Mouse (Mus musculus) olfactory bulb, adult 2 months (tissue): ENCODE data around the gene A730061H03Rik. TPM values are rescaled to one million over a fixed set of nuclear protein-coding genes. Genes with fewer than 3 reads are reported as not detected.

Experiments used
- H3K27ac ChIP-seq: fragments of 200-500 bp; 2 replicates; pipeline ENCODE4 v1.5.1; 2012; ENCODE audit warnings: low read depth, low read length; ENCODE audit not compliant: insufficient read depth
- H3K4me1 ChIP-seq: fragments of 200-500 bp; 2 replicates; pipeline ENCODE4 v1.6.1; 2012; ENCODE audit warnings: low read length; ENCODE audit not compliant: control insufficient read depth, insufficient read depth
- H3K4me3 ChIP-seq: fragments of 200-500 bp; 2 replicates; pipeline ENCODE4 v1.5.1; 2012; ENCODE audit warnings: mild to moderate bottlenecking, low read depth, low read length, moderate library complexity; ENCODE audit not compliant: insufficient read depth
- CTCF ChIP-seq: fragments of 200-500 bp; IDR thresholded peaks from 2 replicates; pipeline ENCODE4 v1.5.1; 2012; ENCODE audit warnings: low read depth, mild to moderate bottlenecking, low read length, moderate library complexity; ENCODE audit not compliant: insufficient read depth
- POLR2A ChIP-seq: fragments of 200-500 bp; IDR thresholded peaks from 2 replicates; pipeline ENCODE4 v1.6.1; 2012; ENCODE audit warnings: mild to moderate bottlenecking, low read depth, low read length, moderate library complexity; ENCODE audit not compliant: insufficient read depth
- WGBS: fragments of 180-500 bp; shearing (Covaris S2); methylation state at CpG from one replicate; pipeline ENCODE4 v1.1.7; 2018; 5-methylcytosine and 5-hydroxymethylcytosine counted together
- polyA plus RNA-seq: library from polyadenylated mRNA; stranded (reverse); fragments of >200 nt; gene quantifications from 2 replicates; pipeline ENCODE4 v1.2.4, GENCODE M21; 2012; ENCODE audit warnings: low replicate concordance; ENCODE audit not compliant: missing spikeins, insufficient read depth, insufficient read length

A730061H03Rik gene
- polyA plus RNA-seq, 1 experiment, result not detected

- Histone ChIP-seq H3K4me1 (peaks cover 7% of the 10 kb centered on the region), H3K27ac (no peak overlapping the region), H3K4me3 (no peak overlapping the region)
- WGBS, result 26% methylated on average over 5 of the region's 5 CpGs
- TF ChIP-seq POLR2A (no peak), CTCF (peak; percentile 45; the same call in 1 of the 2 replicates)
These were observed 3.2 kb downstream of the A730061H03Rik start for GRCm38 (mm10) chr14:55557003-55557402.

GRCm38 (mm10) chr14:55555788-55556187 lies 4.4 kb downstream of the A730061H03Rik start:
- H3K4me3 ChIP-seq, result no peak overlapping the region
- TF ChIP-seq POLR2A (no peak), CTCF (no peak)
- no peak overlapping the region for H3K27ac ChIP-seq
- no peaks in the 10 kb centered on the region for H3K4me1 ChIP-seq
- WGBS, result 76% methylated on average over 3 of the region's 3 CpGs

DNA sequence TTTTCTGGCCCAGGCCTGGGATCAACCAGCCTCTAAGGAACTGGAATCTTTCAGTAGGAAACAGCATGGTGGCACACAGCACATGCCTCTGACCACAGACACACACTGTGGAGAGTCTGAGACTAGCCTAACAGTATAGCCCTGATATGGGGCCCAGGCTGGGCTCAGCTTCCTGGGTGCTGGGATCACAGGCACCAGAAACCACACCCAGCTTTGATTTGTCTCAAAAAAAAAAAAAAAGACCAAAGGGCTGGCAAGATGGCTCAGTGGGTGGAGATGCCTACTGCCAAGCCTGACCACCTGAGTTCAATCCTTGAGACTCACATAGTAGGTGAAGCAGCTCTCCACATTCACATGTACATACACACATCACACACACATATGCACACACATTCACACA lies 5.6 kb downstream of the A730061H03Rik start:
- Histone ChIP-seq H3K4me3 (no peak overlapping the region), H3K4me1 (no peaks in the 10 kb centered on the region), H3K27ac (peak overlapping the region; percentile 33; the same call in 1 of the 2 replicates)
- TF ChIP-seq CTCF (no peak), POLR2A (no peak)

DNA sequence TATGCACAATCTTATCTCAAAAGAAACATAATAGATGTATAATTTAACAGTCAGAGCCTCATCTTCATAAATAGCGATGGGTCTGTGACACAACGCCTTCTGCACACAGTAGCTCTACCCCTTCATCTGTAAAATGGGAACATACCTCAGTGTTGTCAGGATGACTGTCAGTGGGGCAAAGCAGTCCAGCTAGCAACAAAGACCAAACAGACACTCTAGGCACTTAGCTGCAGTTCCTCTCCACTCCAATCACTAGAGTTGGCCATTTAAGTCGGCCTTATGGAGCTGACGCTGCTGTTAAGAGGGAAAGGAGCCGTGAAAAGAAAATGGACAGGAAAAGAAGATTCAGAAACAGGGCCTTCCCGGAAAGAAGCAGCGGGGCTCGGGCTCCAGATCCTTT lies 8.4 kb downstream of the A730061H03Rik start:
- no peak overlapping the region for H3K4me3 ChIP-seq
- no peaks in the 10 kb centered on the region for H3K4me1 ChIP-seq
- WGBS, result 92% methylated on average over 8 of the region's 8 CpGs
- TF ChIP-seq CTCF, result no peak
- TF ChIP-seq POLR2A, result no peak
- no peak overlapping the region for H3K27ac ChIP-seq

DNA sequence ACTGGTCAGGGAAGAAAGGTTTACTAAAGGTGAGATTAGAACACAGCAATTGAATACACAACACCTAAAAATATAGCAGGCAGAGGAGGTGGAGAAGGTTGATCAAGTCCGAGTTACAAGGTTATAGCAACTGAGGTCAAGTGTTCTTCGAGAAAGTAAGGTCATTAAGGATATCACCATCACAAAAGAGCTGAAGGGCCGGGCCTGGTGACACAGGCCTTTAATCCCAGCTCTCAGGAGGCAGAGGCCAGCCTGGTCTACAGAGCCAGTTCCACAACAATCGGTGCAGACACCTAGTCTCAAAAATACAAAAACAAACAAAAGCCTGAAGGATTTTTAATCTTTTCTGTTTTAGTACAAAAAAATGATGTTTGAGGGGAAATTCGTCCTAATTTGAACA lies 8.9 kb downstream of the A730061H03Rik start:
- Histone ChIP-seq H3K27ac (no peak overlapping the region), H3K4me1 (no peaks in the 10 kb centered on the region), H3K4me3 (no peak overlapping the region)
- 74% methylated on average over 5 of the region's 5 CpGs for WGBS
- no peak for TF ChIP-seq POLR2A
- no peak for TF ChIP-seq CTCF

GRCm38 (mm10) chr14:55550191-55550590 lies 10.0 kb downstream of the A730061H03Rik start:
- Histone ChIP-seq H3K27ac (no peak overlapping the region), H3K4me1 (no peaks in the 10 kb centered on the region), H3K4me3 (no peak overlapping the region)
- TF ChIP-seq CTCF (no peak), POLR2A (no peak)
- WGBS, result 69% methylated on average over 6 of the region's 6 CpGs

DNA sequence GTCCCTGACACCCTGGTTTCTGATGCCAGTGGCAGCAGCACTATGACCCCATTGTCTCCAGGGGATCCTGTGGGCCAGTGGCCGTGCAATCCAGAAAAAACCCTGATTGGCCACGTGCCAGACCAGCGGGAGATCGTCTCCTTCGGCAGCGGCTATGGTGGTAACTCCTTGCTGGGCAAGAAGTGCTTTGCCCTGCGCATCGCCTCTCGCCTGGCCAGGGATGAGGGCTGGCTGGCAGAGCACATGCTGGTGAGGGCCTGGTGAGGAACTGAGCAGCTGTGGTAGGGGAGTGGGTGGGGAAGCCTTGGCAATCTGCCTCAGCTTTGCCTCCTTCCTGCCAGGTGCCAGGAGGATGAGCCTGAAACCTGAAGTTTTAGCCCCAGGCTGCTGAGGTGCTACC lies 15.9 kb downstream of the A730061H03Rik start:
- H3K27ac ChIP-seq, result no peak overlapping the region
- TF ChIP-seq POLR2A (no peak), CTCF (no peak)
- no peak overlapping the region for H3K4me3 ChIP-seq
- WGBS, result 39% methylated on average over 9 of the region's 9 CpGs
- H3K4me1 ChIP-seq, result peaks cover 18% of the 10 kb centered on the region

DNA sequence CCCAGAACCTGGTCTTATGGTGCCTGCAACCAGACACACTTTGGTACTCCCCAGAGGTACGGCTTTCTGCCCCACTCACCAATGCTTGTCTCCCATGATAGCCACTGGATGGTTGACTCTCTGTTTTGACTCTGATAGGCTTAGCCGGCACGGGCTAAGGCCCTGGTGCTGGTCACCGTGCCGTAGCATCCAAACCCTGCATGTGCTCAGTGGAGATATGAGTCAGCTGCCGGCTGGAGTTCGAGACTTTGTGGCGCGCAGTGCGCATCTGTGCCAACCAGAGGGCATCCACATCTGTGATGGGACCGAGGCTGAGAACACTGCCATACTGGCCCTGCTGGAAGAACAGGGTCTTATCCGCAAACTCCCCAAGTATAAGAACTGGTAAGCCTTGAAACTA lies 17.9 kb downstream of the A730061H03Rik start:
- TF ChIP-seq CTCF (no peak), POLR2A (no peak)
- WGBS, result 87% methylated on average over 12 of the region's 12 CpGs
- Histone ChIP-seq H3K4me3 (no peak overlapping the region), H3K27ac (no peak overlapping the region), H3K4me1 (peaks cover 18% of the 10 kb centered on the region)

DNA sequence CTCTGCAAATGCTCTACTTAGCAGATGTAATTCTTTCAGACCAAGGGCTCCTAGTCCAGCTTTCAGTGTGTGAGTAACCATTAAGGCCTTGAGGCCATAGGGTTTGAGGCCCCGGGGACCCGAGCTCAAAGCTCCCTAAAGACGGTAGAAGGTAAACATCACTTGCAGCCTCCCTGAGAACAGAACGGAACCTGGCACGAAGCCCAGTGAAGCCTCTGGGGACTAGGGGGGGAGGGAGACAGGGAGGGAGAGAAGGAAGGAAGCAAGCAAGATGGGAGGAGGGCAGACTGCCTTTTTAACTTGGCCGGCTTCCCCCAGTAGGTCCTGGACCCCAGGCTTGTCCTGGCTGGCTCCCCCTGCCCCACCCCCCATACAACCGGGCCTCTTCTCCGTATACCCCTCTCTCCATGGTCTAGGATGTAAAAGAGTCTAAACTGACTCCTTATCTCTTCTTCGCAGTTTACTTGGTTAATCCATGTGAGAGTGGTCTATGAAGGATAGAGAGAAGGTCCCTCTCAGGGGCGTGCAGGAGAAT lies 19.4 kb downstream of the A730061H03Rik start:
- TF ChIP-seq CTCF, result no peak
- TF ChIP-seq POLR2A, result no peak
- 6% methylated on average over 10 of the region's 10 CpGs for WGBS
- H3K27ac ChIP-seq, result peak overlapping the region; percentile 86
- H3K4me3 ChIP-seq, result peak overlapping the region; percentile 68
- H3K4me1 ChIP-seq, result peaks cover 18% of the 10 kb centered on the region
